Mouse (Mus musculus) gastrocnemius, postnatal 36 days (tissue): ENCODE results near the gene Vps53. TPM values are rescaled to one million over a fixed set of nuclear protein-coding genes. Genes with fewer than 3 reads are reported as not detected.
A peak's percentile ranks its signal among the peaks of the same experiment; 100 is the strongest.

Source experiments
- DNase-seq, 2 experiments: peaks; one replicate each; pipeline ENCODE4 v3.0.0; 2022
- intact Hi-C: fragments of 180-260 bp; cut with DNase I; formaldehyde crosslinking; loops from one replicate; pipeline ENCODE4 v1.15.1; 2025
- total RNA-seq, 2 experiments: library from RNA; stranded (reverse); gene quantifications; 2 replicates each; pipeline ENCODE4 v1.2.3; 2021

The Vps53 gene
- total RNA-seq, 2 experiments from 2014 or later = 20.2 TPM

GRCm38 (mm10) chr11:76170207-76170606, 9.2 kb downstream of the Vps53 start:
- intact Hi-C loops = no loop called here
- DNase-seq = no peak

- intact Hi-C loops = loop anchor here (5.0 kb wide), 2 partner anchors 142 to 387 kb away; partner anchors contain the start of gene Rflnb
- no peak for DNase-seq
Measured at GRCm38 (mm10) chr11:76168976-76169375, 10.5 kb downstream of the Vps53 start.

- intact Hi-C loops = loop anchor here (2.0 to 5.0 kb wide), 3 partner anchors 82 to 385 kb away; partner anchors contain the start of gene Rflnb
- DNase-seq = peak in 1 of 2 experiments; percentile 52
Measured at GRCm38 (mm10) chr11:76167079-76167765, 12.2 kb downstream of the Vps53 start.

GRCm38 (mm10) chr11:76166657-76167056, 12.8 kb downstream of the Vps53 start:
- intact Hi-C loops = loop anchor here (2.0 to 5.0 kb wide), 3 partner anchors 82 to 384 kb away; partner anchors contain the start of gene Rflnb
- no peak for DNase-seq

GRCm38 (mm10) chr11:76160251-76160650, 19.2 kb downstream of the Vps53 start:
- intact Hi-C loops = no loop called here
- DNase-seq = no peak

GRCm38 (mm10) chr11:76158375-76158774, 21.1 kb downstream of the Vps53 start:
- DNase-seq = no peak
- intact Hi-C loops = no loop called here

GRCm38 (mm10) chr11:76154861-76155260, 24.6 kb downstream of the Vps53 start:
- intact Hi-C loops = no loop called here
- no peak for DNase-seq

- DNase-seq = no peak
- intact Hi-C loops = no loop called here
Measured at GRCm38 (mm10) chr11:76154200-76154599, 25.2 kb downstream of the Vps53 start.

GRCm38 (mm10) chr11:76153236-76153951, 26.1 kb downstream of the Vps53 start:
- intact Hi-C loops = no loop called here
- no peak for DNase-seq

GRCm38 (mm10) chr11:76150980-76151379, 28.5 kb downstream of the Vps53 start:
- DNase-seq = no peak
- intact Hi-C loops = no loop called here

GRCm38 (mm10) chr11:76148055-76149008, 31.1 kb downstream of the Vps53 start:
- intact Hi-C loops = no loop called here
- no peak for DNase-seq

GRCm38 (mm10) chr11:76146187-76147010, 33.0 kb downstream of the Vps53 start:
- no peak for DNase-seq
- intact Hi-C loops = no loop called here

- DNase-seq = no peak
- intact Hi-C loops = no loop called here
Measured at GRCm38 (mm10) chr11:76145169-76145568, 34.3 kb downstream of the Vps53 start.

GRCm38 (mm10) chr11:76144386-76144785, 35.1 kb downstream of the Vps53 start:
- no peak for DNase-seq
- intact Hi-C loops = no loop called here

GRCm38 (mm10) chr11:76137996-76138395, 41.5 kb downstream of the Vps53 start:
- DNase-seq = no peak
- intact Hi-C loops = no loop called here

GRCm38 (mm10) chr11:76135641-76136437, 43.6 kb downstream of the Vps53 start:
- intact Hi-C loops = no loop called here
- DNase-seq = no peak

GRCm38 (mm10) chr11:76130859-76131258, 48.6 kb downstream of the Vps53 start:
- DNase-seq = peak in 1 of 2 experiments; percentile 27
- intact Hi-C loops = no loop called here

GRCm38 (mm10) chr11:76125386-76125785, 54.1 kb downstream of the Vps53 start:
- intact Hi-C loops = no loop called here
- no peak for DNase-seq

- intact Hi-C loops = no loop called here
- DNase-seq = no peak
Measured at GRCm38 (mm10) chr11:76123517-76123916, 55.9 kb downstream of the Vps53 start.
